In genomic region chr11:31356866-31357265, GRCm38 (mm10) we compare ENCODE assay signal across 24 mouse cellular contexts. TPM values are rescaled to one million over a fixed set of nuclear protein-coding genes. Genes with fewer than 3 reads are reported as not detected.
DNase-seq lines count a peak whose midpoint lies in the region; ATAC-seq and TF ChIP-seq lines count a peak whose summit lies in the region.
"Had no signal": no experiment of that assay in that cellular context is flagged by ENCODE, and none has a peak within 500 bp of the region (broad histone marks: within the 10 kb centered on the region; RNA-seq: fewer than 3 reads in every experiment).

No protein-coding gene starts in this region.

- intact Hi-C loops in heart, postnatal 25 days (cut with DNase I), result no loop called here

- H3K4me1 ChIP-seq in heart, embryonic 10.5 days, result no peaks in the 10 kb centered on the region
- no peaks in the 10 kb centered on the region for H3K4me1 ChIP-seq in hindbrain, postnatal 0 days (ENCODE audit: insufficient read depth, low read length)
- H3K4me1 ChIP-seq in hindbrain, embryonic 13.5 days (replicated peaks), result no peaks in the 10 kb centered on the region
- no peaks in the 10 kb centered on the region for H3K4me1 ChIP-seq in limb, embryonic 11.5 days (ENCODE audit: control insufficient read depth, insufficient read depth, low read length)
- no peaks in the 10 kb centered on the region for H3K4me1 ChIP-seq in limb, embryonic 10.5 days
- no peaks in the 10 kb centered on the region for H3K4me1 ChIP-seq in embryonic facial prominence, embryonic 10.5 days
- H3K4me1 ChIP-seq: embryonic facial prominence, embryonic 12.5 days; forebrain, embryonic 13.5 days; forebrain, embryonic 15.5 days had no signal

- no peak overlapping the region for H3K27ac ChIP-seq in heart, embryonic 10.5 days
- no peak overlapping the region for H3K27ac ChIP-seq in hindbrain, postnatal 0 days
- no peak overlapping the region for H3K27ac ChIP-seq in hindbrain, embryonic 13.5 days
- no peak overlapping the region for H3K27ac ChIP-seq in limb, embryonic 11.5 days (replicated peaks; ENCODE audit: low read depth, low read length)
- no peak overlapping the region for H3K27ac ChIP-seq in limb, embryonic 10.5 days
- H3K27ac ChIP-seq in embryonic facial prominence, embryonic 10.5 days (replicated peaks), result no peak overlapping the region
- H3K27ac ChIP-seq: embryonic facial prominence, embryonic 12.5 days; forebrain, embryonic 13.5 days; forebrain, embryonic 15.5 days had no signal

- H3K4me2 ChIP-seq in hindbrain, postnatal 0 days (ENCODE audit: low read depth, low read length), result no peak overlapping the region
- no peak overlapping the region for H3K4me2 ChIP-seq in hindbrain, embryonic 13.5 days
- H3K4me2 ChIP-seq in limb, embryonic 11.5 days (ENCODE audit: low read depth, severe bottlenecking), result no peak overlapping the region
- H3K4me2 ChIP-seq: embryonic facial prominence, embryonic 12.5 days; forebrain, embryonic 13.5 days; forebrain, embryonic 15.5 days had no signal

- H3K9me3 ChIP-seq in heart, embryonic 10.5 days, result no peaks in the 10 kb centered on the region
- no peaks in the 10 kb centered on the region for H3K9me3 ChIP-seq in hindbrain, postnatal 0 days (ENCODE audit: low read length)
- H3K9me3 ChIP-seq in hindbrain, embryonic 13.5 days, result no peaks in the 10 kb centered on the region
- no peaks in the 10 kb centered on the region for H3K9me3 ChIP-seq in limb, embryonic 11.5 days (ENCODE audit: control insufficient read depth, low read length)
- H3K9me3 ChIP-seq in limb, embryonic 10.5 days (replicated peaks), result no peaks in the 10 kb centered on the region
- no peaks in the 10 kb centered on the region for H3K9me3 ChIP-seq in embryonic facial prominence, embryonic 10.5 days
- H3K9me3 ChIP-seq: embryonic facial prominence, embryonic 12.5 days; forebrain, embryonic 13.5 days; forebrain, embryonic 15.5 days; G1E had no signal

- no peaks in the 10 kb centered on the region for H3K36me3 ChIP-seq in heart, embryonic 10.5 days
- H3K36me3 ChIP-seq in hindbrain, postnatal 0 days (ENCODE audit: insufficient read depth, low read length), result no peaks in the 10 kb centered on the region
- H3K36me3 ChIP-seq in hindbrain, embryonic 13.5 days, result no peaks in the 10 kb centered on the region
- no peaks in the 10 kb centered on the region for H3K36me3 ChIP-seq in limb, embryonic 11.5 days (ENCODE audit: control insufficient read depth, insufficient read depth, low read length)
- H3K36me3 ChIP-seq in limb, embryonic 10.5 days, result no peaks in the 10 kb centered on the region
- no peaks in the 10 kb centered on the region for H3K36me3 ChIP-seq in embryonic facial prominence, embryonic 10.5 days (replicated peaks)
- H3K36me3 ChIP-seq: embryonic facial prominence, embryonic 12.5 days; forebrain, embryonic 15.5 days; G1E had no signal

- peak; percentile 66 for DNase-seq in heart, embryonic 10.5 days (ENCODE audit: low spot score)
- no peak for DNase-seq in heart, postnatal 25 days (ENCODE audit: low spot score)
- peak; percentile 10 for DNase-seq in hindbrain, postnatal 0 days (ENCODE audit: low spot score)
- DNase-seq in limb, embryonic 11.5 days (ENCODE audit: low spot score), result peak; percentile 18
- no peak for DNase-seq in limb, embryonic 10.5 days (ENCODE audit: low spot score)
- DNase-seq in embryonic facial prominence, embryonic 10.5 days (ENCODE audit: low spot score), result no peak
- DNase-seq: adrenal gland, adult 2 months; adrenal gland, postnatal 10 days; adrenal gland, postnatal 25 days; B cell, adult 2 months; cerebellum, adult 11 months; cerebellum, adult 18-20 months; cerebellum, adult 8-10 months; cerebellum, adult 9-11 months; cerebellum, postnatal 14 days; cerebellum, postnatal 36 days; embryo, embryonic 11 days had no signal

- H3K27me3 ChIP-seq in heart, embryonic 10.5 days (ENCODE audit: insufficient read depth, poor library complexity, severe bottlenecking), result no peaks in the 10 kb centered on the region
- H3K27me3 ChIP-seq in hindbrain, postnatal 0 days (ENCODE audit: insufficient read depth, low read length), result no peaks in the 10 kb centered on the region
- no peaks in the 10 kb centered on the region for H3K27me3 ChIP-seq in hindbrain, embryonic 13.5 days
- no peaks in the 10 kb centered on the region for H3K27me3 ChIP-seq in limb, embryonic 11.5 days (ENCODE audit: control insufficient read depth, insufficient read depth, low read length)
- no peaks in the 10 kb centered on the region for H3K27me3 ChIP-seq in limb, embryonic 10.5 days (ENCODE audit: low read depth, poor library complexity, severe bottlenecking)
- no peaks in the 10 kb centered on the region for H3K27me3 ChIP-seq in embryonic facial prominence, embryonic 10.5 days (replicated peaks; ENCODE audit: low read depth, poor library complexity, severe bottlenecking)
- H3K27me3 ChIP-seq: CH12.LX; embryonic facial prominence, embryonic 12.5 days; forebrain, embryonic 13.5 days; forebrain, embryonic 15.5 days had no signal

- no peak for ATAC-seq in hindbrain, postnatal 0 days
- ATAC-seq in hindbrain, embryonic 13.5 days (ENCODE audit: low FRiP score), result no peak
- ATAC-seq in limb, embryonic 11.5 days (ENCODE audit: insufficient number of reproducible peaks, low FRiP score, low TSS enrichment, low read depth), result no peak
- ATAC-seq: CD4-positive, CD25-positive, alpha-beta regulatory T cell, adult 4 months; forebrain, embryonic 13.5 days; forebrain, embryonic 15.5 days had no signal

- no peak overlapping the region for H3K4me3 ChIP-seq in heart, embryonic 10.5 days
- no peak overlapping the region for H3K4me3 ChIP-seq in hindbrain, postnatal 0 days (ENCODE audit: low read length)
- H3K4me3 ChIP-seq in hindbrain, embryonic 13.5 days, result no peak overlapping the region
- H3K4me3 ChIP-seq in limb, embryonic 11.5 days (ENCODE audit: low read depth, low read length), result no peak overlapping the region
- H3K4me3 ChIP-seq in limb, embryonic 10.5 days, result no peak overlapping the region
- H3K4me3 ChIP-seq in embryonic facial prominence, embryonic 10.5 days, result no peak overlapping the region
- H3K4me3 ChIP-seq: embryonic facial prominence, embryonic 12.5 days; forebrain, embryonic 13.5 days; forebrain, embryonic 15.5 days had no signal

- no peak overlapping the region for H3K9ac ChIP-seq in hindbrain, postnatal 0 days (replicated peaks; ENCODE audit: low read length)
- no peak overlapping the region for H3K9ac ChIP-seq in hindbrain, embryonic 13.5 days
- no peak overlapping the region for H3K9ac ChIP-seq in limb, embryonic 11.5 days (ENCODE audit: low read length)
- H3K9ac ChIP-seq: embryonic facial prominence, embryonic 12.5 days; forebrain, embryonic 13.5 days; forebrain, embryonic 15.5 days had no signal

- no peak for TF ChIP-seq CTCF in hindbrain, postnatal 0 days (IDR thresholded peaks at IDR 0.05; ENCODE audit: low read depth)

RNA-seq across cellular contexts. Expression of gene Stc2, which starts 13.0 kb away (rescaled TPM):
- polyA plus RNA-seq in heart, embryonic 10.5 days (2016; fragmentation: Nextera tagmentation; extraction: Ambion mirVana), result 2.1 and 2.3 TPM in 2 replicates
- total RNA-seq in heart, postnatal 25 days (2021), result 10 to 100 TPM; 15.0 to 26.0 TPM
- 3.2 and 4.0 TPM in 2 replicates for total RNA-seq in hindbrain, postnatal 0 days (2014; rRNA removed)
- 1.2 and 1.3 TPM in 2 replicates for polyA plus RNA-seq in hindbrain, postnatal 0 days (2015; fragmentation: Nextera tagmentation; extraction: Ambion mirVana)
- polyA plus RNA-seq in hindbrain, embryonic 13.5 days (2015; fragmentation: Nextera tagmentation; extraction: Ambion mirVana), result 0.65 and 0.80 TPM in 2 replicates
- polyA plus RNA-seq in limb, embryonic 11.5 days (2014; fragmentation: Nextera tagmentation; extraction: Ambion mirVana), result 0.47 and 0.85 TPM in 2 replicates
- 0.89 and 0.98 TPM in 2 replicates for polyA plus RNA-seq in limb, embryonic 10.5 days (2016; fragmentation: Nextera tagmentation; extraction: Ambion mirVana)
- polyA plus RNA-seq in embryonic facial prominence, embryonic 10.5 days (2016; fragmentation: Nextera tagmentation; extraction: Ambion mirVana), result 1.5 and 2.1 TPM in 2 replicates
- total RNA-seq: CH12.LX had no signal
- polyA plus RNA-seq: G1E had no signal

Comparison
In these comparisons a context has a peak if more than half of its experiments do, and no peak if none do; other contexts are left out.
1. DNase-seq: peak in heart, embryonic 10.5 days (single experiment), hindbrain, postnatal 0 days (single experiment) and limb, embryonic 11.5 days (single experiment); none in heart, postnatal 25 days (single experiment), limb, embryonic 10.5 days (single experiment) and embryonic facial prominence, embryonic 10.5 days (single experiment).